In the genomic region with DNA sequence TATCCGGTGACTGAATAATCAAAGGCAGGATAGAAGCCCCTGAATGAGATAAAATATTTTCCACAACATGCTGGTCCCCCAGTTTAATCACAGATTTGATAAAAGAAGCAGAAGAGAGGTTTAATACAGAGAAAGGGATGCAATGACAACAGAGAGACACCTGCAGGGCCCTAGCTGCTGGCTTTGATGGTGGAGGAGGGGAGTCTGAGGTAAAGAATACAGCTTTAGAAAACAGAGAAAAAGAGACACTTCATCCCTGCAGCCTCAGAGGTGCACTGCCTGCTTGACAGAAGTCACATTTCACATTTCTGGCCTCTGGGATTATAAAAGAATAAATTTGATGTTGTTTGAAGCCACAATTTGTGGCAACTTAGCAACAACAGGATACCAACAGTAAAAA, we compare ENCODE assay signal across 26 mouse cellular contexts.
DNase-seq lines count a peak whose midpoint lies in the region; ATAC-seq and TF ChIP-seq lines count a peak whose summit lies in the region.
"Had no signal": no experiment of that assay in that cellular context is flagged by ENCODE, and none has a peak within 500 bp of the region (broad histone marks: within the 10 kb centered on the region; RNA-seq: fewer than 3 reads in every experiment).

No protein-coding gene starts in this region.

- H3K27ac ChIP-seq in forebrain, embryonic 13.5 days, result no peak overlapping the region
- no peak overlapping the region for H3K27ac ChIP-seq in forebrain, embryonic 16.5 days (ENCODE audit: low read length)
- no peak overlapping the region for H3K27ac ChIP-seq in forebrain, embryonic 15.5 days (replicated peaks)
- H3K27ac ChIP-seq in forebrain, postnatal 0 days (ENCODE audit: low read depth, low read length), result no peak overlapping the region
- no peak overlapping the region for H3K27ac ChIP-seq in midbrain, embryonic 14.5 days (replicated peaks; ENCODE audit: low read depth, low read length)
- H3K27ac ChIP-seq in midbrain, postnatal 0 days (ENCODE audit: low read depth, low read length), result no peak overlapping the region
- H3K27ac ChIP-seq: embryonic facial prominence, embryonic 13.5 days; embryonic facial prominence, embryonic 15.5 days; forebrain, embryonic 10.5 days had no signal

- H3K36me3 ChIP-seq in forebrain, embryonic 13.5 days (ENCODE audit: poor library complexity, severe bottlenecking), result no peaks in the 10 kb centered on the region
- no peaks in the 10 kb centered on the region for H3K36me3 ChIP-seq in forebrain, embryonic 16.5 days (ENCODE audit: control insufficient read depth, insufficient read depth)
- H3K36me3 ChIP-seq in forebrain, embryonic 15.5 days, result no peaks in the 10 kb centered on the region
- no peaks in the 10 kb centered on the region for H3K36me3 ChIP-seq in forebrain, postnatal 0 days (ENCODE audit: insufficient read depth)
- H3K36me3 ChIP-seq in midbrain, embryonic 14.5 days (ENCODE audit: control insufficient read depth, insufficient read depth, low read length), result no peaks in the 10 kb centered on the region
- no peaks in the 10 kb centered on the region for H3K36me3 ChIP-seq in midbrain, postnatal 0 days (ENCODE audit: insufficient read depth, low read length)
- H3K36me3 ChIP-seq: embryonic facial prominence, embryonic 13.5 days; embryonic facial prominence, embryonic 15.5 days; forebrain, embryonic 10.5 days; G1E had no signal

- no peak for DNase-seq in forebrain, postnatal 0 days
- DNase-seq in midbrain, embryonic 14.5 days, result peak; percentile 17
- no peak for DNase-seq in midbrain, postnatal 0 days (ENCODE audit: low spot score)
- DNase-seq: adrenal gland, adult 8-10 months; adrenal gland, postnatal 14 days; adrenal gland, postnatal 36 days; B cell, adult 2 months; cerebellum, adult 11 months; cerebellum, adult 18-20 months; cerebellum, adult 8-10 months; cerebellum, adult 9-11 months; cerebellum, postnatal 14 days; cerebellum, postnatal 36 days; embryo, embryonic 11 days had no signal

- H3K27me3 ChIP-seq in forebrain, embryonic 13.5 days, result no peaks in the 10 kb centered on the region
- H3K27me3 ChIP-seq in forebrain, embryonic 16.5 days (replicated peaks; ENCODE audit: control insufficient read depth, insufficient read depth, low read length), result no peaks in the 10 kb centered on the region
- no peaks in the 10 kb centered on the region for H3K27me3 ChIP-seq in forebrain, embryonic 15.5 days
- H3K27me3 ChIP-seq in forebrain, postnatal 0 days (ENCODE audit: insufficient read depth, low read length), result no peaks in the 10 kb centered on the region
- no peaks in the 10 kb centered on the region for H3K27me3 ChIP-seq in midbrain, embryonic 14.5 days (ENCODE audit: control insufficient read depth, insufficient read depth, low read length)
- no peaks in the 10 kb centered on the region for H3K27me3 ChIP-seq in midbrain, postnatal 0 days (ENCODE audit: insufficient read depth, low read length)
- H3K27me3 ChIP-seq: CH12.LX; embryonic facial prominence, embryonic 13.5 days; embryonic facial prominence, embryonic 15.5 days had no signal

- H3K4me2 ChIP-seq in forebrain, embryonic 13.5 days, result no peak overlapping the region
- no peak overlapping the region for H3K4me2 ChIP-seq in forebrain, embryonic 16.5 days (ENCODE audit: low read length)
- H3K4me2 ChIP-seq in forebrain, embryonic 15.5 days (replicated peaks), result no peak overlapping the region
- no peak overlapping the region for H3K4me2 ChIP-seq in forebrain, postnatal 0 days (ENCODE audit: low read depth)
- no peak overlapping the region for H3K4me2 ChIP-seq in midbrain, embryonic 14.5 days (ENCODE audit: low read length)
- no peak overlapping the region for H3K4me2 ChIP-seq in midbrain, postnatal 0 days (ENCODE audit: low read depth, low read length, poor library complexity, severe bottlenecking)
- H3K4me2 ChIP-seq: embryonic facial prominence, embryonic 13.5 days; embryonic facial prominence, embryonic 15.5 days had no signal

- H3K9ac ChIP-seq in forebrain, embryonic 13.5 days, result no peak overlapping the region
- H3K9ac ChIP-seq in forebrain, embryonic 16.5 days (replicated peaks; ENCODE audit: low read depth, low read length), result no peak overlapping the region
- no peak overlapping the region for H3K9ac ChIP-seq in forebrain, embryonic 15.5 days (replicated peaks)
- no peak overlapping the region for H3K9ac ChIP-seq in forebrain, postnatal 0 days
- no peak overlapping the region for H3K9ac ChIP-seq in midbrain, embryonic 14.5 days (replicated peaks; ENCODE audit: low read length)
- H3K9ac ChIP-seq in midbrain, postnatal 0 days (replicated peaks; ENCODE audit: low read length, poor library complexity, severe bottlenecking), result no peak overlapping the region
- H3K9ac ChIP-seq: embryonic facial prominence, embryonic 13.5 days; embryonic facial prominence, embryonic 15.5 days had no signal

- WGBS in forebrain, embryonic 13.5 days, result 70% methylated on average over 1 of the region's 1 CpGs
- 70% methylated on average over 1 of the region's 1 CpGs for WGBS in forebrain, embryonic 16.5 days
- WGBS in forebrain, embryonic 15.5 days, result 74% methylated on average over 1 of the region's 1 CpGs
- 68% methylated on average over 1 of the region's 1 CpGs for WGBS in forebrain, postnatal 0 days
- WGBS in midbrain, embryonic 14.5 days, result 78% methylated on average over 1 of the region's 1 CpGs
- 74% methylated on average over 1 of the region's 1 CpGs for WGBS in midbrain, postnatal 0 days

- no peak overlapping the region for H3K4me3 ChIP-seq in forebrain, embryonic 13.5 days
- no peak overlapping the region for H3K4me3 ChIP-seq in forebrain, embryonic 16.5 days (replicated peaks; ENCODE audit: low read length)
- H3K4me3 ChIP-seq in forebrain, embryonic 15.5 days, result no peak overlapping the region
- H3K4me3 ChIP-seq in forebrain, postnatal 0 days (ENCODE audit: low read depth, low read length), result no peak overlapping the region
- H3K4me3 ChIP-seq in midbrain, embryonic 14.5 days (replicated peaks; ENCODE audit: low read depth, low read length), result no peak overlapping the region
- H3K4me3 ChIP-seq in midbrain, postnatal 0 days (ENCODE audit: low read depth, low read length), result no peak overlapping the region
- H3K4me3 ChIP-seq: embryonic facial prominence, embryonic 13.5 days; embryonic facial prominence, embryonic 15.5 days; erythroblast, embryonic 14.5 days; forebrain, embryonic 10.5 days had no signal

- H3K4me1 ChIP-seq in forebrain, embryonic 13.5 days, result no peaks in the 10 kb centered on the region
- H3K4me1 ChIP-seq in forebrain, embryonic 16.5 days (replicated peaks; ENCODE audit: control insufficient read depth, insufficient read depth, low read length), result no peaks in the 10 kb centered on the region
- H3K4me1 ChIP-seq in forebrain, embryonic 15.5 days, result no peaks in the 10 kb centered on the region
- no peaks in the 10 kb centered on the region for H3K4me1 ChIP-seq in forebrain, postnatal 0 days (ENCODE audit: insufficient read depth)
- H3K4me1 ChIP-seq in midbrain, embryonic 14.5 days (ENCODE audit: control insufficient read depth, insufficient read depth, low read length), result no peaks in the 10 kb centered on the region
- H3K4me1 ChIP-seq in midbrain, postnatal 0 days (ENCODE audit: insufficient read depth, low read length), result no peaks in the 10 kb centered on the region
- H3K4me1 ChIP-seq: embryonic facial prominence, embryonic 13.5 days; embryonic facial prominence, embryonic 15.5 days had no signal

- ATAC-seq in forebrain, embryonic 13.5 days, result peak; percentile 45; the same call in 1 of the 2 replicates
- no peak for ATAC-seq in forebrain, embryonic 16.5 days
- ATAC-seq in forebrain, embryonic 15.5 days (replicated peaks), result peak; percentile 63; the same call in 1 of the 2 replicates
- no peak for ATAC-seq in forebrain, postnatal 0 days
- ATAC-seq in midbrain, embryonic 14.5 days (ENCODE audit: low FRiP score, low TSS enrichment), result no peak
- ATAC-seq in midbrain, postnatal 0 days (ENCODE audit: low FRiP score), result no peak
- ATAC-seq: activated CD4-positive, CD25-positive, alpha-beta regulatory T cell, adult 4 months; CD4-positive, CD25-positive, alpha-beta regulatory T cell, adult 4 months; Patski had no signal

- H3K9me3 ChIP-seq in forebrain, embryonic 13.5 days (replicated peaks), result no peaks in the 10 kb centered on the region
- H3K9me3 ChIP-seq in forebrain, embryonic 16.5 days (ENCODE audit: control insufficient read depth, low read length), result no peaks in the 10 kb centered on the region
- H3K9me3 ChIP-seq in forebrain, embryonic 15.5 days, result no peaks in the 10 kb centered on the region
- no peaks in the 10 kb centered on the region for H3K9me3 ChIP-seq in forebrain, postnatal 0 days (ENCODE audit: low read length)
- H3K9me3 ChIP-seq in midbrain, embryonic 14.5 days (ENCODE audit: control insufficient read depth, low read length), result no peaks in the 10 kb centered on the region
- no peaks in the 10 kb centered on the region for H3K9me3 ChIP-seq in midbrain, postnatal 0 days (ENCODE audit: low read length)
- H3K9me3 ChIP-seq: embryonic facial prominence, embryonic 13.5 days; embryonic facial prominence, embryonic 15.5 days; forebrain, embryonic 10.5 days had no signal

- no peak for TF ChIP-seq CTCF in forebrain, postnatal 0 days (IDR thresholded peaks at IDR 0.05; ENCODE audit: low read depth)
- TF ChIP-seq CTCF in midbrain, postnatal 0 days (IDR thresholded peaks at IDR 0.05), result no peak

Comparison
In these comparisons a context has a peak if more than half of its experiments do, and no peak if none do; other contexts are left out.
1. ATAC-seq: peak in forebrain, embryonic 13.5 days (single experiment) and forebrain, embryonic 15.5 days (single experiment); none in forebrain, embryonic 16.5 days (single experiment), forebrain, postnatal 0 days (single experiment), midbrain, embryonic 14.5 days (single experiment) and midbrain, postnatal 0 days (single experiment).